Mouse (Mus musculus) C2C12 (cell line): ENCODE results near the gene Acot7. TPM values are rescaled to one million over a fixed set of nuclear protein-coding genes. Genes with fewer than 3 reads are reported as not detected.

Experiments
- H3K27me3 ChIP-seq: one replicate; pipeline ENCODE4 v1.6.1; 2011; ENCODE audit not compliant: control insufficient read depth, insufficient read depth, insufficient read length
- H3K36me3 ChIP-seq: one replicate; pipeline ENCODE4 v1.6.1; 2011; ENCODE audit not compliant: control insufficient read depth, insufficient read depth
- H3K4me3 ChIP-seq: one replicate; pipeline ENCODE4 v1.5.1; 2011; ENCODE audit warnings: mild to moderate bottlenecking, control low read depth; ENCODE audit not compliant: poor library complexity, insufficient read depth, severe bottlenecking
- H3K79me2 ChIP-seq: one replicate; pipeline ENCODE4 v1.6.1; 2011; ENCODE audit not compliant: control insufficient read depth, insufficient read depth
- H3K79me3 ChIP-seq: one replicate; pipeline ENCODE4 v1.6.1; 2011; ENCODE audit warnings: low read depth, control low read depth
- H3ac ChIP-seq: one replicate; pipeline ENCODE3; 2011; ENCODE audit warnings: low read depth; ENCODE audit not compliant: control insufficient read depth, insufficient read length
- CEBPB ChIP-seq: IDR thresholded peaks from one replicate; pipeline ENCODE4 v1.6.1; 2011; ENCODE audit warnings: low read depth, mild to moderate bottlenecking, control low read depth, moderate library complexity
- CTCF ChIP-seq: IDR thresholded peaks from one replicate; pipeline ENCODE4 v1.5.1; 2011; ENCODE audit not compliant: control insufficient read depth, insufficient read depth, insufficient read length
- FOSL1 ChIP-seq: IDR thresholded peaks from one replicate; pipeline ENCODE4 v1.8.0; 2011; ENCODE audit warnings: mild to moderate bottlenecking, low read length; ENCODE audit not compliant: poor library complexity, insufficient read depth, severe bottlenecking
- MAX ChIP-seq: IDR thresholded peaks from one replicate; pipeline ENCODE4 v1.6.1; 2011; ENCODE audit warnings: mild to moderate bottlenecking, control low read depth
- MYOD1 ChIP-seq: IDR thresholded peaks from one replicate; pipeline ENCODE4 v1.6.1; 2011; ENCODE audit warnings: low read depth; ENCODE audit not compliant: control insufficient read depth, insufficient read length
- MYOG ChIP-seq: IDR thresholded peaks from one replicate; pipeline ENCODE4 v1.6.1; 2011; ENCODE audit not compliant: control insufficient read depth, insufficient read length; ENCODE audit errors: extremely low read depth
- USF1 ChIP-seq: IDR thresholded peaks from one replicate; pipeline ENCODE4 v1.6.1; 2011; ENCODE audit warnings: low read depth, mild to moderate bottlenecking, control low read depth, moderate library complexity
- polyA plus RNA-seq: library from polyadenylated mRNA; unstranded; fragments of >200 nt; fragmentation: generic; extraction: Trizol; gene quantifications from one replicate; pipeline ENCODE4 v1.2.1, GENCODE M21; 2012; ENCODE audit warnings: missing spikeins

The Acot7 gene
- polyA plus RNA-seq, 1 experiment = 344 TPM

DNA sequence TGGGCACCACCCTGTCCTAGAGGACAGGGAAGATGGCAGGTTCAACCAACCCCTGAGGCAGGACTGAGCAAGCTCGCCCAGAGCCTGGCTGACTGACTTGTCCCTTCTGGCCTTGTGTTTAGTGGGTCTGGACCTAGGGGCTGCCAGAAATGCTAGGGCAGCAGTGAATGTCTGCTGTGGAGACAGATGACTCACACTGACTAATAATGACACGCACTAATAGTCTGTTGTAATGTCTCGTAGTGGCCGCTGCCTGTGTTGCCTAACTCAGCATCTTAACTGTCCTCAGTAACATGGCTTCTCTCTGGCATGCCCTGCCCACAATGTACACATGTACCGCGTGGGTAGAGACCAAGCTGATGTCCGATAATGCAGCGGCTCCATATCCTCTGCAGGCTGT is 82.5 kb downstream of the Acot7 start:
- TF ChIP-seq CTCF = no peak
- TF ChIP-seq MYOD1 = peak; percentile 60
- TF ChIP-seq CEBPB = peak; percentile 86
- TF ChIP-seq MYOG = no peak
- TF ChIP-seq MAX = peak; percentile 79
- no peak for TF ChIP-seq USF1
- peak; percentile 95 for TF ChIP-seq FOSL1

DNA sequence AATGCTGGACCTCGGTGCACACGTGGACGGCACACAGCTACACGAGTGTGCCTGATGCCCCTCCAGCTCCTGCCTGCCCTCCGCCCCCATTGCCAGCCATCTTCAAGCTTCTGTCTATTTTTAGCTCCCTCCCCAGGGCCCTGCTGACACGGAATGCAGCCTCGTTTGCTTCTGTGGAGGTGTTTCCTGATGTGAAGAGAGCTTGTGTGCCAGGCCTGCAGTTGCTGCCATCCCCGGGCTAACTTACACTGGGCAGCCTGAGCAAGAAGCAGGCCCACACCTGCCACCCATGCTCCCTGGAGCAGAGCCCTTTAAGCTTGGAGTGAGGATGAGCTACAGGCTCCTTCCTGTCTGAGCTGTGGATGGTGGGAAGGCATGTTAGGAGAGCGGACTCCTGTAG is 84.3 kb downstream of the Acot7 start:
- H3ac ChIP-seq = no peak overlapping the region
- H3K4me3 ChIP-seq = no peak overlapping the region
- no peaks in the 10 kb centered on the region for H3K79me2 ChIP-seq
- H3K36me3 ChIP-seq = peaks cover 52% of the 10 kb centered on the region
- H3K27me3 ChIP-seq = no peaks in the 10 kb centered on the region
- peaks cover 2% of the 10 kb centered on the region for H3K79me3 ChIP-seq
- no peak for TF ChIP-seq FOSL1
- no peak for TF ChIP-seq CTCF
- no peak for TF ChIP-seq MYOG
- TF ChIP-seq CEBPB = no peak
- TF ChIP-seq USF1 = no peak
- no peak for TF ChIP-seq MAX
- no peak for TF ChIP-seq MYOD1

More for the DNA sequence above, 82.5 kb downstream of the Acot7 start:
- Histone ChIP-seq H3K79me3 (peaks cover 2% of the 10 kb centered on the region), H3K4me3 (no peak overlapping the region), H3ac (no peak overlapping the region), H3K27me3 (no peaks in the 10 kb centered on the region), H3K79me2 (no peaks in the 10 kb centered on the region), H3K36me3 (peaks cover 48% of the 10 kb centered on the region)

DNA sequence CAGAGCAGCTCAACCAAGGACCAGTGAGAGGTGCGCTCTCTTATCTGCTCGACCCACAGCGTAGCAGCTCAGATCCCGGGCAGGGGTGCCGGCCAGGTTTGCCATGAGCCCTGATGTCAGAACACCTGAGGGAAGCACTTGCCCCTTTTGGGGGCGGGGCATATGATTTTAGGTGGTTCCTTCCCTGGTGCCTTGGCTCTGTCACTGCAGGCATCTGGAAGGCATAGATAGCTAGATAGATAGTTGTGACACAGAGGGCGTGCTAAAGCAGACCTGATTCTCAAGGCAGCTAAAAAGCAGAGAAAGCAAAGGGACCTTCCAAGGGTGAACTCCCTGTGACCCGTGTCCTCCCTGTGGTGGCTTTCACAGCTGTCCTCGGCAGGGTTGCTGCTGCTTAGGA is 85.2 kb downstream of the Acot7 start:
- Histone ChIP-seq H3ac (no peak overlapping the region), H3K79me3 (peaks cover 2% of the 10 kb centered on the region), H3K4me3 (no peak overlapping the region), H3K27me3 (no peaks in the 10 kb centered on the region), H3K79me2 (no peaks in the 10 kb centered on the region), H3K36me3 (peaks cover 52% of the 10 kb centered on the region)
- no peak for TF ChIP-seq CTCF
- TF ChIP-seq MAX = no peak
- TF ChIP-seq MYOD1 = no peak
- TF ChIP-seq FOSL1 = no peak
- TF ChIP-seq USF1 = no peak
- no peak for TF ChIP-seq MYOG
- TF ChIP-seq CEBPB = no peak

DNA sequence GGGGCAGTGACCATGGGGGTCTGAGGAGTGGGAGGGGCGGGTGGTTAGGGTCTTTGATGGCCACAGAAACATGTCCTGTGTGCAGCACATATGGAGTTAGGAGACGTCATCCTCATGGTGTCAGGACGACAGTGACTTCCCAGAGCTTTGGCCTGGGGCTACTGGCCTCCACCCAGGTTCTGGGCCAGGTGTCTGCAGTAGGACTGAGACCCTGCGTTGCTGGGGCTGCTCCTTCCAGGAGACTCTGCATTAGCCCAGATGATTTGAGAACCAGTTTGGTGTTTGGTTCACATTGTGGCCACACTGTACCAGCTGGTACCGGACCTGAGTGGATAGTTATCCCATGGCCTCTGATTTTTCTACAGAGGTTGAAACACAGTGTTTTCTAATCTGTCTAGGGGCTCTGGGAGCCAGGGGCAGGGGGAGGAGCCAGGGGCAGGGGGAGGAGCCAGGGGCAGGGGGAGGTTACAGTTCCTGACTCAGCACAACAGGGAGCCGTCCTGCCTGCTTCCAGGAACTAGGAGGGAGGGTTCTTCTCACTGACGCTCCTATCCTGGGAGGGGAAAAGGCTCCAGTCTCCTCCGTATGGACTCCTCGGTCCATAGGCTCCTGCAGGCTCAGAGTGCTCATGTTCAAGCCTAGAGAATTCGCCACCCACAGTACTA is 85.7 kb downstream of the Acot7 start:
- H3ac ChIP-seq = no peak overlapping the region
- no peaks in the 10 kb centered on the region for H3K27me3 ChIP-seq
- H3K79me3 ChIP-seq = no peaks in the 10 kb centered on the region
- H3K79me2 ChIP-seq = no peaks in the 10 kb centered on the region
- H3K36me3 ChIP-seq = peaks cover 51% of the 10 kb centered on the region
- TF ChIP-seq MAX (no peak), FOSL1 (no peak), CEBPB (no peak), CTCF (no peak), MYOG (no peak), MYOD1 (no peak), USF1 (no peak)
- H3K4me3 ChIP-seq = no peak overlapping the region

DNA sequence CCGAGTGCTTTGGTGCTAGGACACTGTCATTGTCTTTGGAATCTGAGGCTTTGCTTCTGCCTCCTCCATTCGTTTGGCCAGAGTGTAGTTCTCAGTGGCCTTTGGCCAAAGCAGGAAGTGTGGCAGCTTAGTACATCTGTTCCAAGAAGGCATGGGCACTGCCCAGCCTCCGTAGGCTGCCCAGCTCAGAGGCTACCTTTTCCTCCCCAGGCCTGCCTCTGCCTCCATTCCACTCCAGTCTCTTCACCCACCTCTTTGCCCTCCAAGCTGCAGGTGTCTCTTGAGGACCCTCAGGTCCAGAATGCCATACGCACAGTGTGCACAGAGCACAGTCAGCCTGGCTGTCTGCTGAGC is 86.2 kb downstream of the Acot7 start:
- no peaks in the 10 kb centered on the region for H3K27me3 ChIP-seq
- no peak overlapping the region for H3ac ChIP-seq
- peaks cover 51% of the 10 kb centered on the region for H3K36me3 ChIP-seq
- TF ChIP-seq MYOD1 = no peak
- no peak for TF ChIP-seq CTCF
- TF ChIP-seq MAX = no peak
- TF ChIP-seq CEBPB = no peak
- no peaks in the 10 kb centered on the region for H3K79me2 ChIP-seq
- H3K79me3 ChIP-seq = no peaks in the 10 kb centered on the region
- H3K4me3 ChIP-seq = no peak overlapping the region

DNA sequence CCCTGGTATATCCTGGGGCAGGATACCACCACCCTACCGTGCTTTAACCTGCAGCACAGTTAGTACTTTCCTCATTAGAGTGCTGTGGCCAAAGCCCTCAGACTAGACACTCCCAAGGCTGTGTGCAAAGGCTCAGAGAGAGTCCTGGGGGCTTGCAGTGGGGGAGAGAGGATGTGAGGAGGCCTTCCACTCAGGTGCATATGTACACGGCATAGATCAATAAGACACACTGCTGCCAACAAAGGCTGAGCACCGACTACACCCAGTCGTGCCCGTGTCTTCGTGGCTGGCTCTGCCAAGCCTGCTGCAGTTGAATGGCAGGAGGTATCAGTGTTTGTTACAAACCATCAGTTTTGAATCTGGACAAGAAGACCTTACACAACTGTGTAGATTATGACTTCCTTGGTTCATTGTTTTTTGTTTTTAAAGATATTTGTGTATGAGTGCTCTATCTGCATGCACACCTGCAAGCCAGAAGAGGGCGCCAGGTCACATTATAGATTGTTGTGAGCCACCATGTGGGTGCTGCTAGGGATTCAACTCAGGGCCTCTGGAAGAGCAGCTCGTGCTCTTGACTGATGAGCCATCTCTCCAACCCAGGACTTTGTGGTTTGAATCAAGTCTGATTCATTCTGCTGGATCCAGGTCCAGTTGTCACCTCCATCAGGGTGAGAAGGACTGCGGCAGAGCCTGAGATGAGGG is 87.1 kb downstream of the Acot7 start:
- H3K27me3 ChIP-seq = no peaks in the 10 kb centered on the region
- H3K79me3 ChIP-seq = no peaks in the 10 kb centered on the region
- H3K79me2 ChIP-seq = no peaks in the 10 kb centered on the region
- H3ac ChIP-seq = no peak overlapping the region
- no peak for TF ChIP-seq MYOG
- no peak for TF ChIP-seq USF1
- peak; percentile 24 for TF ChIP-seq MYOD1
- no peak for TF ChIP-seq CTCF
- peak; percentile 87 for TF ChIP-seq MAX
- no peak for TF ChIP-seq FOSL1
- no peak for TF ChIP-seq CEBPB
- H3K4me3 ChIP-seq = no peak overlapping the region
- H3K36me3 ChIP-seq = peaks cover 53% of the 10 kb centered on the region
